ENCODE assay signal across 8 mouse cellular contexts in the genomic region with DNA sequence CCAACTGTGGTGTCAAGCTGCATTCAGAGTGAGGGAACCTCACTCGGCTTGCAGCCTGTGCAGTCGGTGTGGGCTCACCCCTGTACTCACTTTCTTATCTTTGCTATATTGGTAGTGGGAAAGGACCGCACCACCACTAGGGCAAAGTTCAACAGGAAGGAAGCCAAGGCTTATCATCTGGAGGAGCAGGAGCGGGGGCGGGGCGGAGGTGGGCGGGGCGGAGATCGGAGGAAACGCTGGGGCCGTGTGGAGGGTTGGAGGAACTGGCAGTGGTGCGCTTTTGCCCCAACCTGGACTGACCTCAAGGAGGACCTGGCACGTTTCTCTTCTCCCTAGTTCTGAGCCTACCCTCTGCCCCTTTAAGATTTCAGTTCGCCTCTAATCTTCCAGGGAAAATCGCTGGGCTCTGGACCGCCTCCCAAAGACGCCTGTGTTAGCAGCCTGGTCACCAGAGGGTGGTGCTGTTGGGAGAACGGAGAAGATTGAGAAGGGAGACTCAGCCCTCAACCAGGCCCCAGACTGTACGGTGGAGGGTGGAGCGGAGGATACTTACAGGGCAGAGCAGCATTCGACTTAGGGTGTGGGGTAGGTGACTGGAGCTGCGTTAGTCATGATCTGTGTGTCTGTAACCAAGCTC. TPM values are rescaled to one million over a fixed set of nuclear protein-coding genes. Genes with fewer than 3 reads are reported as not detected.
DNase-seq lines count a peak whose midpoint lies in the region; ATAC-seq lines count a peak whose summit lies in the region.

No protein-coding gene starts in this region.

- peak overlapping the region; percentile 58 for H3K4me2 ChIP-seq in hindbrain, embryonic 13.5 days

- H3K36me3 ChIP-seq in hindbrain, embryonic 13.5 days: no peaks in the 10 kb centered on the region
- no peaks in the 10 kb centered on the region for H3K36me3 ChIP-seq in megakaryocyte, embryonic 14.5 days (replicated peaks; ENCODE audit: low read length)

- peak overlapping the region; percentile 42 for H3K4me3 ChIP-seq in hindbrain, embryonic 13.5 days
- peak overlapping the region; percentile 94 for H3K4me3 ChIP-seq in megakaryocyte, embryonic 14.5 days (replicated peaks)

- H3K4me1 ChIP-seq in hindbrain, embryonic 13.5 days (replicated peaks): peaks cover 11% of the 10 kb centered on the region
- peaks cover 84% of the 10 kb centered on the region for H3K4me1 ChIP-seq in megakaryocyte, embryonic 14.5 days

- H3K9me3 ChIP-seq in hindbrain, embryonic 13.5 days: no peaks in the 10 kb centered on the region
- no peaks in the 10 kb centered on the region for H3K9me3 ChIP-seq in megakaryocyte, embryonic 14.5 days

- no peak overlapping the region for H3K27ac ChIP-seq in hindbrain, embryonic 13.5 days

- H3K9ac ChIP-seq in hindbrain, embryonic 13.5 days: peak overlapping the region; percentile 66

- 0 out of 2 replicates have a peak, but pooled peaks cover 7% of the 10 kb centered on the region for H3K27me3 ChIP-seq in hindbrain, embryonic 13.5 days
- H3K27me3 ChIP-seq in megakaryocyte, embryonic 14.5 days (replicated peaks): no peaks in the 10 kb centered on the region

- ATAC-seq in hindbrain, embryonic 13.5 days (ENCODE audit: low FRiP score): peak; percentile 92

- intact Hi-C loops in left cerebral cortex, postnatal 10 days (cut with DNase I): no loop called here

- DNase-seq in ZHBTc4 (ENCODE audit: low read depth, low spot score): peak; percentile 92
- peak; percentile 84 to 86 for DNase-seq in cerebellum, postnatal 10 days
- DNase-seq in frontal cortex, postnatal 10 days (ENCODE audit: low spot score in 2 of 2): peak; percentile 38 to 57
- peak; percentile 37 to 86 for DNase-seq in left cerebral cortex, postnatal 10 days (ENCODE audit: extremely low spot score in 1 of 2, low spot score in 2 of 2)
- peak; percentile 34 to 63 for DNase-seq in right cerebral cortex, adult 2 months (ENCODE audit: low spot score in 2 of 2)
- DNase-seq in urinary bladder, postnatal 36 days (ENCODE audit: low spot score in 2 of 2): peak; percentile 73 to 84

- WGBS in hindbrain, embryonic 13.5 days: 4% methylated on average over 22 of the region's 22 CpGs

RNA-seq across cellular contexts. Expression of a gene that starts 23.1 kb away (rescaled TPM):
- 902 and 920 TPM in 2 replicates for polyA plus RNA-seq in hindbrain, embryonic 13.5 days (2015; fragmentation: Nextera tagmentation; extraction: Ambion mirVana)
- 100 to 1,000 TPM; 354 to 355 TPM for total RNA-seq in left cerebral cortex, postnatal 10 days (2021)
- polyA plus RNA-seq in megakaryocyte, embryonic 14.5 days (2012; ENCODE audit: insufficient read depth, low replicate concordance): 453 and 913 TPM in 2 replicates

RNA-seq across cellular contexts. Expression of a gene that starts 53.9 kb away (rescaled TPM):
- 27.4 and 29.0 TPM in 2 replicates for polyA plus RNA-seq in hindbrain, embryonic 13.5 days (2015; fragmentation: Nextera tagmentation; extraction: Ambion mirVana)
- 10 to 100 TPM; 84.7 to 95.1 TPM for total RNA-seq in left cerebral cortex, postnatal 10 days (2021)
- polyA plus RNA-seq in megakaryocyte, embryonic 14.5 days (2012; ENCODE audit: insufficient read depth, low replicate concordance): 7.7 and 10.1 TPM in 2 replicates
